20 mouse cellular contexts compared by ENCODE assay signal in genomic region chr1:159510667-159511066, GRCm38 (mm10). TPM values are rescaled to one million over a fixed set of nuclear protein-coding genes. Genes with fewer than 3 reads are reported as not detected.
"Had no signal": no experiment of that assay in that cellular context is flagged by ENCODE, and none has a peak within 500 bp of the region (broad histone marks: within the 10 kb centered on the region; RNA-seq: fewer than 3 reads in every experiment).

No protein-coding gene starts in this region.

- H3K27me3 ChIP-seq: lung, embryonic 15.5 days; megakaryocyte, embryonic 14.5 days; midbrain, embryonic 13.5 days; midbrain, embryonic 15.5 days; neural tube, embryonic 12.5 days had no signal

- H3K4me3 ChIP-seq: lung, embryonic 15.5 days; megakaryocyte, embryonic 14.5 days; midbrain, embryonic 13.5 days; midbrain, embryonic 15.5 days; neural tube, embryonic 12.5 days had no signal

- H3K4me2 ChIP-seq: lung, embryonic 15.5 days; midbrain, embryonic 11.5 days; midbrain, embryonic 13.5 days; midbrain, embryonic 15.5 days; neural tube, embryonic 12.5 days had no signal

- DNase-seq: liver, postnatal 0 days; lung, adult 2 months; lung, postnatal 14 days; lung, postnatal 36 days; retina, postnatal 1 day; right cerebral cortex, adult 18-20 months; right cerebral cortex, postnatal 25 days; right cerebral cortex, postnatal 4 days; spleen, adult 18-20 months; thymus, adult 18-20 months; thymus, postnatal 14 days; thymus, postnatal 36 days had no signal

- H3K36me3 ChIP-seq: lung, embryonic 15.5 days; midbrain, embryonic 13.5 days; midbrain, embryonic 15.5 days; neural tube, embryonic 12.5 days had no signal

- H3K27ac ChIP-seq: lung, embryonic 15.5 days; macrophage; midbrain, embryonic 13.5 days; midbrain, embryonic 15.5 days; neural tube, embryonic 12.5 days had no signal

- H3K4me1 ChIP-seq: lung, embryonic 15.5 days; megakaryocyte, embryonic 14.5 days; midbrain, embryonic 13.5 days; midbrain, embryonic 15.5 days; neural tube, embryonic 12.5 days had no signal

- H3K9me3 ChIP-seq: lung, embryonic 15.5 days; midbrain, embryonic 13.5 days; midbrain, embryonic 15.5 days; neural tube, embryonic 12.5 days had no signal

- ATAC-seq: liver, postnatal 0 days; lung, postnatal 0 days; midbrain, embryonic 13.5 days; midbrain, embryonic 15.5 days had no signal

- H3K9ac ChIP-seq: liver, postnatal 0 days; lung, embryonic 15.5 days; midbrain, embryonic 13.5 days; midbrain, embryonic 15.5 days; neural tube, embryonic 12.5 days had no signal

RNA-seq across cellular contexts. Expression of gene Tnr, which starts 12.9 kb away (rescaled TPM):
- polyA plus RNA-seq: liver, postnatal 0 days; lung, postnatal 0 days; macrophage had no signal
